Mouse (Mus musculus): Measurements from ENCODE around the gene Lmnb2.

- TF ChIP-seq CTCF (IDR thresholded peaks at IDR 0.05) = peak; percentile 96
- TF ChIP-seq POLR2A (IDR thresholded peaks at IDR 0.05; ENCODE audit: insufficient read depth, low read depth, low read length) = no peak
- peak; percentile 89 for TF ChIP-seq EP300 (IDR thresholded peaks at IDR 0.05; ENCODE audit: insufficient read depth, low read depth, low read length)
Observed at GRCm38 (mm10) chr10:80880131-80880641, 37.9 kb downstream of the Lmnb2 start.
